Mouse (Mus musculus) heart, postnatal 0 days (tissue): ENCODE measurements at regions not wholly inside any gene's neighbourhood (a gene's known extent, or its start where the extent isn't known, plus 50 kb on each side); places are given as distances from the start of the nearest gene placed in this dataset.

ENCODE experiments used
- ATAC-seq: fragments of 200-750 bp; cut with Nextera tagmentation; 2 replicates; pipeline ENCODE4 v1.8.0; 2017; ENCODE audit warnings: low read depth, moderate number of reproducible peaks, moderate library complexity; ENCODE audit not compliant: insufficient read depth
- DNase-seq: peaks from one replicate; pipeline ENCODE4 v3.0.0-alpha.2; 2016; ENCODE audit warnings: low spot score
- H3K27ac ChIP-seq: fragments of 300-500 bp; sonication (generic); 2 replicates; pipeline ENCODE4 v1.5.1; 2014; ENCODE audit warnings: low read depth, mild to moderate bottlenecking
- H3K27me3 ChIP-seq: fragments of 300-500 bp; sonication (generic); 2 replicates; pipeline ENCODE4 v1.6.1; 2014; ENCODE audit warnings: low read length, mixed read lengths; ENCODE audit not compliant: control insufficient read depth, insufficient read depth
- H3K36me3 ChIP-seq: fragments of 300-500 bp; sonication (generic); replicated peaks from 2 replicates; pipeline ENCODE4 v1.6.1; 2014; ENCODE audit warnings: low read length, mixed read lengths; ENCODE audit not compliant: control insufficient read depth, insufficient read depth
- H3K4me1 ChIP-seq: fragments of 300-500 bp; sonication (generic); 2 replicates; pipeline ENCODE4 v1.6.1; 2014; ENCODE audit warnings: antibody characterized with exemption; ENCODE audit not compliant: control insufficient read depth, insufficient read depth
- H3K4me2 ChIP-seq: fragments of 300-500 bp; sonication (generic); 2 replicates; pipeline ENCODE4 v1.6.1; 2014; ENCODE audit warnings: low read depth, mild to moderate bottlenecking, low read length, moderate library complexity
- H3K4me3 ChIP-seq: fragments of 300-500 bp; sonication (generic); 2 replicates; pipeline ENCODE4 v1.5.1; 2014; ENCODE audit warnings: low read depth, low read length
- H3K9ac ChIP-seq: fragments of 300-500 bp; sonication (generic); replicated peaks from 2 replicates; pipeline ENCODE4 v1.6.1; 2014; ENCODE audit warnings: low read depth, low read length, mixed read lengths
- H3K9me3 ChIP-seq: fragments of 300-500 bp; sonication (generic); replicated peaks from 2 replicates; pipeline ENCODE4 v1.6.1; 2016; ENCODE audit warnings: low read length; ENCODE audit not compliant: control insufficient read depth
- CTCF ChIP-seq: IDR thresholded peaks from 2 replicates; pipeline ENCODE4 v1.5.1; 2016; ENCODE audit warnings: antibody characterized with exemption, control low read depth, low read depth
- EP300 ChIP-seq: IDR thresholded peaks from 2 replicates; pipeline ENCODE4 v1.6.1; 2016; ENCODE audit warnings: antibody characterized with exemption, low read depth
- WGBS: fragments of 180-500 bp; shearing (Covaris S2); extraction: QIAGEN DNeasy Blood & Tissue Kit; methylation state at CpG from one replicate; pipeline ENCODE4 v1.1.7; 2014; 5-methylcytosine and 5-hydroxymethylcytosine counted together

DNA sequence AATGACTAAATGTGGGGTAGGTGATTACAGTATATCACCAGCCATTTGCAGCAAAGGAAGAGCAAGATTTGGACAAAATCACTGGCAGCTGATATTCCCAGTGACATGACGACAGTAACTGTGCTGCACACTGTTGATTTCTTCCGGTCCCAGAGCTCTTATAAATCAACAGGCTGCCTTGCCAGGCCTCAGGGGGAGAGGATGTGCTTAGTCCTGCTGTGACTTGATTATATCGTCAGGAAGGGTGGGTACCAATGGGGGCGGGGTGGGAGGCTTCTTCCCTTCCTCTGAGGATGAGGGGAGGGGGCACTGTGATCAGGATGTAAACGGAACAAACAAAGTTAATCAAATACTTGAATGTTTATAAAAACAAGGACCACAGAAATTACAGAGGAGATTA lies 110.9 kb upstream of the Kctd3 start:
- no peak overlapping the region for H3K9ac ChIP-seq
- TF ChIP-seq CTCF (no peak), EP300 (no peak)
- no peaks in the 10 kb centered on the region for H3K27me3 ChIP-seq
- H3K36me3 ChIP-seq: no peaks in the 10 kb centered on the region
- no peak overlapping the region for H3K4me3 ChIP-seq
- no peak overlapping the region for H3K4me2 ChIP-seq
- no peak for ATAC-seq
- no peak overlapping the region for H3K27ac ChIP-seq
- DNase-seq: no peak
- WGBS: 36% methylated on average over 5 of the region's 5 CpGs
- H3K4me1 ChIP-seq: no peaks in the 10 kb centered on the region
- H3K9me3 ChIP-seq: no peaks in the 10 kb centered on the region

- no peaks in the 10 kb centered on the region for H3K36me3 ChIP-seq
- WGBS: 72% methylated on average over 8 of the region's 8 CpGs
- H3K4me2 ChIP-seq: no peak overlapping the region
- H3K9me3 ChIP-seq: no peaks in the 10 kb centered on the region
- H3K9ac ChIP-seq: no peak overlapping the region
- TF ChIP-seq CTCF: no peak
- no peak for TF ChIP-seq EP300
- H3K4me1 ChIP-seq: no peaks in the 10 kb centered on the region
- H3K4me3 ChIP-seq: no peak overlapping the region
- no peak overlapping the region for H3K27ac ChIP-seq
- H3K27me3 ChIP-seq: no peaks in the 10 kb centered on the region
- DNase-seq: no peak
- ATAC-seq: no peak
Observed at GRCm38 (mm10) chr1:189115914-189116313, 108.3 kb upstream of the Kctd3 start.

DNA sequence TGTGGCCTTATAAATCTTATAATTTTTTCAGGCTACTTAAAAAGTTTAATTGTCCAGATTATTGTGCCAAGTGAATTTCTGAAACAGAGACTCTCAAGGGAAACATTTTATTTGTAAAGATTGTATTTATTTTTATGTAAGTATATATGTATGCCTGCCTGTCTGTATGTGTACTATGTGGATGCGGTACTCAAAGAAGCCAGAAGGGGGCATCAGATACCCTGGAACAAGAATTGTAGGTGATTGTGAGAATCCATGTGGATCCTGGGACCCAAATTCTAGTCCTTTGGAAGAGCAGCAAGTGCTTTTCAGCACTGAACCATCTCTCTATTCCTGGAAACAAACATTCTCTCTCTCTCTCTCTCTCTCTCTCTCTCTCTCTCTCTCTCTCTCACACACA lies 107.6 kb upstream of the Kctd3 start:
- Histone ChIP-seq H3K4me3 (no peak overlapping the region), H3K27me3 (no peaks in the 10 kb centered on the region), H3K9me3 (no peaks in the 10 kb centered on the region), H3K4me2 (no peak overlapping the region), H3K36me3 (no peaks in the 10 kb centered on the region), H3K27ac (no peak overlapping the region), H3K4me1 (no peaks in the 10 kb centered on the region), H3K9ac (no peak overlapping the region)
- ATAC-seq (no peak), DNase-seq (no peak)
- TF ChIP-seq CTCF (no peak), EP300 (no peak)
- 100% methylated on average over 1 of the region's 1 CpGs for WGBS

DNA sequence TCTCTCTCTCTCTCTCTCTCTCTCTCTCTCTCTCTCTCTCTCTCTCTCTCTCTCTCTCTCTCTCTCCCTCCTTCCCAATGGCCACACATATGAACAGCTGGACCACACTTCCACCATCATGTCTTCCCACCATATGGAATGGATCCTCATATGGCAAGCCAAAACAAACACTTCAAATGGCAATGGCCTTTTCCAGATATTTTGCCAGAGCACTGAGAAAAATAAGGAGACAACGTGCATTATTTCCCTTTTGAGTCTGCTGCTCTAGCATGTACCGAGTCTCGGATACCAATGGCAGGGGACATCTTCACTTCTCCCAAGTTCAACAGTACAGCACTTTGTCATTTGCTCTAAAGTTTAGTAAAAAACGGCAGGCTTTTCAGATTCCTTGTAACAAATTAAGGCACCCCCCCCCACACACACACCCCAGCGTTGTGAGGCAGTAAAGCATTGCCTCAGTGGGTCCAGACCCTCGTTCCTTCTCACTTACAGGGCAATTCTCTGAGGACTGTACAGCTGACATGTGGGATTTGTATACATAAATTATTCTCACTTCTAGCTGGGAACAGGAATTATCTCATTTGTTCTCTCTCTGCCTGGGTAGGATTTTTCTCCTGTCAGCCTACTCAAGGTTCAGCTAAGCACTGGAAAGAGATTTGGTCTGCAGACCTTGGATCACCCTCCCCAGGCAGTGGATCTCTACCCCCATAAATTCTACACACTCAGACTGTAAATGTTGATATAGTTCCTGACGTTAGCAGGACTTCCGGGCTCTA lies 100.8 kb upstream of the Kctd3 start:
- no peaks in the 10 kb centered on the region for H3K36me3 ChIP-seq
- H3K9me3 ChIP-seq: no peaks in the 10 kb centered on the region
- ATAC-seq (no peak), DNase-seq (no peak)
- no peak overlapping the region for H3K9ac ChIP-seq
- no peak for TF ChIP-seq CTCF
- no peak for TF ChIP-seq EP300
- H3K27me3 ChIP-seq: no peaks in the 10 kb centered on the region
- no peak overlapping the region for H3K4me3 ChIP-seq
- no peak overlapping the region for H3K4me2 ChIP-seq
- WGBS: 65% methylated on average over 8 of the region's 8 CpGs
- no peaks in the 10 kb centered on the region for H3K4me1 ChIP-seq
- no peak overlapping the region for H3K27ac ChIP-seq

DNA sequence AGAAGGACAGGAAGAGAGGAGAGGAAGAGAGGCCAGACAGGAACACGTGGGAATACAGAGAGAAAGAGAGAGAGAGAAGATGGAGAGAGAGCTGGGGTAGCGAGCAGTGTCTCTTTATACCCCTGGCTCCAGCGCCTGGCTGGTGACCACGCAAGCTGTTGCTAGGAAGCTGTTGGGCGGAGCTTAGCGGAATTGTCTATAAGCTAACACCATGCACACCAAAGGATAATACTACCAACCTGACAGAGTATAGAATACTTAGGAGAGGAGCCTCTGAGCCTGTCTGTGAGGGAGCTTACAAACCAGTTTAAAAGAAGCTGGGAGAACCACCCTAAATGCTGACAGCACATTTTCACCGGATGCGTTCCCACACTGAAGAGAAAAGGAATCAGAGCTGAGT lies 100.2 kb upstream of the Kctd3 start:
- Histone ChIP-seq H3K4me2 (no peak overlapping the region), H3K9me3 (no peaks in the 10 kb centered on the region), H3K4me1 (no peaks in the 10 kb centered on the region), H3K36me3 (no peaks in the 10 kb centered on the region), H3K27me3 (no peaks in the 10 kb centered on the region), H3K4me3 (no peak overlapping the region), H3K9ac (no peak overlapping the region), H3K27ac (no peak overlapping the region)
- DNase-seq: no peak
- WGBS: 65% methylated on average over 8 of the region's 8 CpGs
- no peak for ATAC-seq
- no peak for TF ChIP-seq CTCF
- no peak for TF ChIP-seq EP300

DNA sequence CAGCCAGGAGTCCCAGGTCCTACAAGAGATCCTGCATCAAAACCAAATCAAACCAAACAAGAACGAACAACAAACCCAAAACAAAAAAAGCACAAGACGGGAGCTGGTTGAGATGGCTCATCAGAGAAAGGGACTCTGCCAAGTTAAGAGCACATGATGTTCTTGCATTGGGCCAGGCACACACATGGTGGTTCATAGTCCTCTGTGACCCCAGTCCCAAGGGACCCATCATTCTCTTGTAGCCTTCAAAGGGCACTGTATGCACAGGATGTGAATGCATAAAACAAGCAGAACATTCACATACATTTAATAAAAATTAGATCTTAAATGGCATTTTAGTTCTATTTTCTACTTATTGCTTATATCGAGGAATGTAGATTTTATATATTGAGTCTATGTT lies 99.5 kb upstream of the Kctd3 start:
- Histone ChIP-seq H3K27me3 (no peaks in the 10 kb centered on the region), H3K27ac (no peak overlapping the region), H3K4me3 (no peak overlapping the region), H3K36me3 (no peaks in the 10 kb centered on the region), H3K4me1 (no peaks in the 10 kb centered on the region), H3K4me2 (no peak overlapping the region), H3K9me3 (no peaks in the 10 kb centered on the region), H3K9ac (no peak overlapping the region)
- TF ChIP-seq EP300: no peak
- no peak for TF ChIP-seq CTCF
- ATAC-seq (no peak), DNase-seq (no peak)
- WGBS: 70% methylated on average over 3 of the region's 3 CpGs
